Mouse (Mus musculus) heart, embryonic 16.5 days (tissue): Measurements from ENCODE around the gene Brox. TPM values are rescaled to one million over a fixed set of nuclear protein-coding genes. Genes with fewer than 3 reads are reported as not detected.

Experiments used
- ATAC-seq: fragments of 200-750 bp; cut with Nextera tagmentation; replicated peaks from 2 replicates; pipeline ENCODE4 v1.8.0; 2017; ENCODE audit warnings: moderate number of reproducible peaks; ENCODE audit not compliant: insufficient read depth, low FRiP score; ENCODE audit errors: extremely low read depth
- H3K27ac ChIP-seq: fragments of 300-500 bp; sonication (generic); 2 replicates; pipeline ENCODE4 v1.5.1; 2014; ENCODE audit warnings: mild to moderate bottlenecking, low read length, control low read depth, moderate library complexity
- H3K27me3 ChIP-seq: fragments of 300-500 bp; sonication (generic); 2 replicates; pipeline ENCODE4 v1.6.1; 2014; ENCODE audit warnings: low read length, mixed read lengths; ENCODE audit not compliant: control insufficient read depth, insufficient read depth
- H3K36me3 ChIP-seq: fragments of 300-500 bp; sonication (generic); 2 replicates; pipeline ENCODE4 v1.6.1; 2014; ENCODE audit not compliant: control insufficient read depth, insufficient read depth
- H3K4me1 ChIP-seq: fragments of 300-500 bp; sonication (generic); 2 replicates; pipeline ENCODE4 v1.6.1; 2014; ENCODE audit warnings: low read length, mixed read lengths; ENCODE audit not compliant: control insufficient read depth, insufficient read depth
- H3K4me2 ChIP-seq: fragments of 300-500 bp; sonication (generic); 2 replicates; pipeline ENCODE4 v1.6.1; 2014; ENCODE audit warnings: low read depth, mild to moderate bottlenecking, control low read depth, low read length
- H3K4me3 ChIP-seq: fragments of 300-500 bp; sonication (generic); 2 replicates; pipeline ENCODE4 v1.5.1; 2014; ENCODE audit warnings: mild to moderate bottlenecking, control low read depth, low read length
- H3K9ac ChIP-seq: fragments of 300-500 bp; sonication (generic); 2 replicates; pipeline ENCODE4 v1.6.1; 2014; ENCODE audit warnings: low read length, control low read depth
- H3K9me3 ChIP-seq: fragments of 300-500 bp; sonication (generic); replicated peaks from 2 replicates; pipeline ENCODE4 v1.6.1; 2016; ENCODE audit warnings: low read length; ENCODE audit not compliant: control insufficient read depth
- WGBS: fragments of 180-500 bp; shearing (Covaris S2); extraction: QIAGEN DNeasy Blood & Tissue Kit; methylation state at CpG from one replicate; pipeline ENCODE4 v1.1.7; 2014; 5-methylcytosine and 5-hydroxymethylcytosine counted together
- polyA plus RNA-seq: library from polyadenylated mRNA; unstranded; fragments of >200 nt; fragmentation: Nextera tagmentation; extraction: Ambion mirVana; gene quantifications from 2 replicates; pipeline ENCODE4 v1.2.1, GENCODE M21; 2015

Brox gene
- polyA plus RNA-seq, 1 experiment from 2014 or later: 48.1 TPM

- Histone ChIP-seq H3K27ac (no peak overlapping the region), H3K4me3 (no peak overlapping the region), H3K9me3 (no peaks in the 10 kb centered on the region), H3K9ac (no peak overlapping the region), H3K4me2 (no peak overlapping the region), H3K36me3 (no peaks in the 10 kb centered on the region), H3K27me3 (no peaks in the 10 kb centered on the region), H3K4me1 (no peaks in the 10 kb centered on the region)
- WGBS: 66% methylated on average over 10 of the region's 10 CpGs
- no peak for ATAC-seq
Measured at GRCm38 (mm10) chr1:183252574-183252973, 44.5 kb downstream of the Brox start.

GRCm38 (mm10) chr1:183251818-183252217 lies 45.3 kb downstream of the Brox start:
- H3K4me1 ChIP-seq: no peaks in the 10 kb centered on the region
- no peaks in the 10 kb centered on the region for H3K9me3 ChIP-seq
- H3K9ac ChIP-seq: no peak overlapping the region
- no peaks in the 10 kb centered on the region for H3K36me3 ChIP-seq
- ATAC-seq: no peak
- H3K27ac ChIP-seq: no peak overlapping the region
- no peaks in the 10 kb centered on the region for H3K27me3 ChIP-seq
- 74% methylated on average over 2 of the region's 2 CpGs for WGBS
- no peak overlapping the region for H3K4me2 ChIP-seq
- no peak overlapping the region for H3K4me3 ChIP-seq

DNA sequence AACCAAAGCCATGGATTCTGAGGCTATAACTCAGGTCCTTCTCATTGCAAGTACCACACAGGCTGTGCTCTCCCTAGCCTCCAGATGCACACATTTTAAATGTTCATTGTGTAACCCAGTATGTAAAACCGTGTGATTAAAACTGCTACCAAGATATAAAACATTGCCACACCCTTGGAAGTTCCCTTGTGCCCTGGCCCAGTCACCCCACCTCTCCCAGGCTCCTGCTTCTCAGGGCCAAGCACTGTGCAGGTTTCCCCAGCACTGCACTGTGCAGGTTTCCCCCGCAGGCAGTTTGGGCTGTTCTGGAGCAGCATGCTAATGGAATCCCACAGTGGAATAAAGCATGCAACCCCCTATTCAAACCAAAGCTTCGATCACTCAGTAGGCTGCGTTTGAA lies 46.5 kb downstream of the Brox start:
- no peak overlapping the region for H3K27ac ChIP-seq
- H3K4me2 ChIP-seq: no peak overlapping the region
- no peaks in the 10 kb centered on the region for H3K36me3 ChIP-seq
- no peak overlapping the region for H3K9ac ChIP-seq
- H3K4me3 ChIP-seq: no peak overlapping the region
- ATAC-seq: no peak
- WGBS: 71% methylated on average over 4 of the region's 4 CpGs
- H3K27me3 ChIP-seq: no peaks in the 10 kb centered on the region
- H3K4me1 ChIP-seq: no peaks in the 10 kb centered on the region
- H3K9me3 ChIP-seq: no peaks in the 10 kb centered on the region

DNA sequence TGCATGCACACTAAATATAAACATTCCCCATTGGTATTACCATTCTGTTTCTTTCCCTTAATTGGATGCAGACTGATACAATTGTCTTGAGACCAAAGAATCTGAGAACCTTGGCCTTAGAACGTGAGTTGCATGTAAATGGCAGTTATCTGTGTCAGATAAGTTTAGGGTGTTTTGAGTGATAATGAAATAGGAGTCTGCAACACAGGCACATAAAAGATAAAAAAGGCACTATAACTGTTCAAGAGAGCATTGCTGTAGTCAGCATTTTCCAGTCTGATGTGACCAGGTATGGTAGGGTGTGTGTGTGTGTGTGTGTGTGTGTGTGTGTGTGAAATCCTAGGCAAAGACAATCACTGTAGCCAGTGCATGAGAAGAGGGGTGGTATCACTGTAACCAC lies 48.9 kb downstream of the Brox start:
- no peak for ATAC-seq
- Histone ChIP-seq H3K36me3 (no peaks in the 10 kb centered on the region), H3K27ac (no peak overlapping the region), H3K27me3 (no peaks in the 10 kb centered on the region), H3K9ac (no peak overlapping the region), H3K4me1 (no peaks in the 10 kb centered on the region), H3K4me3 (no peak overlapping the region), H3K9me3 (0 out of 2 replicates have a peak, but pooled peaks cover 4% of the 10 kb centered on the region), H3K4me2 (no peak overlapping the region)
- WGBS: 15% methylated on average over 1 of the region's 1 CpGs

GRCm38 (mm10) chr1:183243293-183243692 lies 53.8 kb downstream of the Brox start:
- Histone ChIP-seq H3K27me3 (no peaks in the 10 kb centered on the region), H3K4me3 (no peak overlapping the region), H3K9ac (no peak overlapping the region), H3K27ac (no peak overlapping the region), H3K4me1 (no peaks in the 10 kb centered on the region), H3K9me3 (0 out of 2 replicates have a peak, but pooled peaks cover 4% of the 10 kb centered on the region), H3K36me3 (no peaks in the 10 kb centered on the region), H3K4me2 (no peak overlapping the region)
- 70% methylated on average over 7 of the region's 7 CpGs for WGBS
- ATAC-seq: no peak

DNA sequence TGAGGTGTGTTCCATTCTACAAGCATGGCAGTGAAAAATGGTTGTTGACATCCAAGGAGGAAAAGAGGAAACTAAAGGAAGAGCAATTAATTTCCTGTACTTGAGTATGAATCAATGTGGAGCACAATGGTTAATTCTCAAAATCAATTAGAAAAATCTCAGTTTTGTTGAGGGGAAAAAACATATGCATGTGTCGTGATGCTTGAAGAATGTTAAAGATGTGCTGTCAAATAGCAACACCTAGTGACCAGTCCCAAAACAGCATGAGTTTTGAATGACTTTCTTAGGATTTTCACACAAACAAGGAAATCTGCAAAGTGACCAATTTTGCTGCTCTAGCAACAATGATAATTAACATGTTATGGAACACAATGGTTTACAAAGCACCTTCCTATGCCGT lies 59.2 kb downstream of the Brox start:
- WGBS: 14% methylated on average over 2 of the region's 2 CpGs
- ATAC-seq: no peak

GRCm38 (mm10) chr1:183236460-183236859 lies 60.6 kb downstream of the Brox start:
- Histone ChIP-seq H3K27ac (no peak overlapping the region), H3K4me3 (no peak overlapping the region)

More for the DNA sequence above, 59.2 kb downstream of the Brox start:
- Histone ChIP-seq H3K36me3 (no peaks in the 10 kb centered on the region), H3K4me3 (no peak overlapping the region), H3K27ac (no peak overlapping the region), H3K9me3 (no peaks in the 10 kb centered on the region), H3K9ac (no peak overlapping the region), H3K4me2 (no peak overlapping the region), H3K27me3 (no peaks in the 10 kb centered on the region), H3K4me1 (no peaks in the 10 kb centered on the region)

GRCm38 (mm10) chr1:183233679-183234174 lies 63.3 kb downstream of the Brox start:
- H3K36me3 ChIP-seq: no peaks in the 10 kb centered on the region
- H3K27ac ChIP-seq: no peak overlapping the region
- no peak overlapping the region for H3K9ac ChIP-seq
- H3K4me2 ChIP-seq: no peak overlapping the region
- H3K9me3 ChIP-seq: no peaks in the 10 kb centered on the region
- H3K4me1 ChIP-seq: no peaks in the 10 kb centered on the region
- H3K27me3 ChIP-seq: no peaks in the 10 kb centered on the region
- no peak overlapping the region for H3K4me3 ChIP-seq
- ATAC-seq: no peak
- 80% methylated on average over 11 of the region's 11 CpGs for WGBS

More at GRCm38 (mm10) chr1:183236460-183236859, 60.6 kb downstream of the Brox start:
- no peaks in the 10 kb centered on the region for H3K36me3 ChIP-seq
- H3K4me2 ChIP-seq: no peak overlapping the region
- H3K4me1 ChIP-seq: no peaks in the 10 kb centered on the region
- no peaks in the 10 kb centered on the region for H3K27me3 ChIP-seq
- no peaks in the 10 kb centered on the region for H3K9me3 ChIP-seq
- no peak overlapping the region for H3K9ac ChIP-seq
- 88% methylated on average over 5 of the region's 5 CpGs for WGBS
- no peak for ATAC-seq

DNA sequence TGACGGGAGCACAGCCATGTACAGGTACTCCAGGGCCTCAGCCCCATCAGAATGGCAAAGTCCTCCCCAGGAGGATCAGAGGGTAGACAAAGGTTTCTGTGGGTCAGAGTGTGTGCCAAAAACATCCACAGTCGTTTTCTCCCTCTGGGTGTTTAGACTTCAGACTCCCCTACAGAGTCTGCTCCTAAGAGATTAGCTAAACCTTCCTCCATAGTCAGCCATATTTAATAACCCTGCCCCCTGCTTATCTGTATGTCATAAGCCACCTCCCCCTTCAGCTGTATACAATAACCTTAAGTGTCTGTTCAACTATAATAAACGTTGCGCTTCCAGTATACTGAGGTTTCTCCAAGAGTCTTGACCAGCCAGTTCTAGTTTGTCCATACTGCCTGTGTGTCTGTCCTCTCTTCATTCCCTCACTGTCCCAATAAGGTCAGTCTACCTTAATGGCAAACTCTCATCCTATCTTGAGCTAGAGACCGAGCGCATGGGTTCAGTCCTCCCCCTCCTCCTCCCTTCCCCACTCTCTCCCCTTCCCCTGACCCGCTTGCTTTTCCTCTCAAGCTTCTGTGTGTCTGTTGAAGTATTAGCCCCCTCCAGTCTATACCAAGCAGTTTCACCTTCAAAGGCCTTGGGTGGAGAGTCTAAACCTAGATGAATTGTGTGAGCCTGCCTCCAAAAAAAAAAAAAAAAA lies 63.9 kb downstream of the Brox start:
- ATAC-seq: no peak
- H3K4me1 ChIP-seq: no peaks in the 10 kb centered on the region
- H3K9ac ChIP-seq: no peak overlapping the region
- 75% methylated on average over 7 of the region's 7 CpGs for WGBS
- H3K27me3 ChIP-seq: no peaks in the 10 kb centered on the region
- no peak overlapping the region for H3K4me2 ChIP-seq
- H3K4me3 ChIP-seq: no peak overlapping the region
- H3K36me3 ChIP-seq: no peaks in the 10 kb centered on the region
- no peaks in the 10 kb centered on the region for H3K9me3 ChIP-seq
- no peak overlapping the region for H3K27ac ChIP-seq
